Mouse (Mus musculus) kidney, adult 2 months (tissue): ENCODE results near the gene Scp2.

Source experiments
- CTCF ChIP-seq: fragments of 200-500 bp; conservative IDR thresholded peaks from 2 replicates; pipeline ENCODE4 v1.5.1; 2011; ENCODE audit warnings: low read depth, mild to moderate bottlenecking, control low read depth, low read length, moderate library complexity, mixed read lengths; ENCODE audit not compliant: insufficient read depth, insufficient read length
- POLR2A ChIP-seq: fragments of 200-500 bp; IDR thresholded peaks from one replicate; pipeline ENCODE4 v1.6.1; 2011; ENCODE audit warnings: low read depth, low read length, control low read depth

GRCm38 (mm10) chr4:107999380-107999779 lies 145.4 kb downstream of the Scp2 start:
- TF ChIP-seq CTCF (no peak), POLR2A (no peak)
